Mouse (Mus musculus) ES-E14 (cell line): ENCODE data around the gene Cpeb4. TPM values are rescaled to one million over a fixed set of nuclear protein-coding genes. Genes with fewer than 3 reads are reported as not detected.
A peak's percentile ranks its signal among the peaks of the same experiment; 100 is the strongest.

ENCODE experiments used
- DNase-seq: peaks from one replicate; pipeline ENCODE4 v3.0.0-alpha.2; 2013; ENCODE audit warnings: low read depth, low spot score
- H3K27ac ChIP-seq: 2 replicates; pipeline ENCODE4 v1.5.1; 2012; ENCODE audit warnings: low read depth, mild to moderate bottlenecking, low read length, moderate library complexity, mixed read lengths; ENCODE audit not compliant: poor library complexity, insufficient read depth, severe bottlenecking
- H3K36me3 ChIP-seq: 2 replicates; pipeline ENCODE4 v1.6.1; 2012; ENCODE audit warnings: mild to moderate bottlenecking, low read length, moderate library complexity, mixed read lengths; ENCODE audit not compliant: control insufficient read depth, poor library complexity, insufficient read depth, severe bottlenecking
- H3K4me1 ChIP-seq, 2 experiments: fragments of 150-350 bp in 1 of 2; sonication (generic) in 1 of 2; 2 replicates each; pipeline ENCODE4 v1.6.1; 2012; ENCODE audit warnings: low read length in 2 of 2, mild to moderate bottlenecking in 1 of 2, mixed read lengths in 1 of 2; ENCODE audit not compliant: control insufficient read depth in 2 of 2, insufficient read depth in 2 of 2, poor library complexity in 1 of 2
- H3K4me3 ChIP-seq, 2 experiments: fragments of 150-350 bp in 1 of 2; sonication (generic) in 1 of 2; 2 replicates each; pipeline ENCODE4 v1.5.1; 2012; ENCODE audit warnings: low read length in 2 of 2, low read depth in 1 of 2, mild to moderate bottlenecking in 1 of 2, mixed read lengths in 1 of 2; ENCODE audit not compliant: insufficient read depth in 1 of 2, poor library complexity in 1 of 2, severe bottlenecking in 1 of 2
- H3K9ac ChIP-seq: 2 replicates; pipeline ENCODE4 v1.6.1; 2012; ENCODE audit warnings: low read depth, mild to moderate bottlenecking, low read length, mixed read lengths; ENCODE audit not compliant: poor library complexity, insufficient read depth, severe bottlenecking
- H3K9me3 ChIP-seq: fragments of 150-350 bp; sonication (generic); 2 replicates; pipeline ENCODE4 v1.6.1; 2012; ENCODE audit warnings: low read depth, mild to moderate bottlenecking, low read length; ENCODE audit not compliant: control insufficient read depth, insufficient read depth
- CHD2 ChIP-seq: IDR thresholded peaks from 2 replicates; pipeline ENCODE4 v1.6.1; 2014; ENCODE audit warnings: mild to moderate bottlenecking, low read depth, low read length, inconsistent platforms
- HCFC1 ChIP-seq: IDR thresholded peaks from 2 replicates; pipeline ENCODE4 v1.6.1; 2012; ENCODE audit warnings: low read length, inconsistent platforms, borderline replicate concordance; ENCODE audit not compliant: insufficient read depth
- MAFK ChIP-seq: IDR thresholded peaks from 2 replicates; pipeline ENCODE4 v1.6.1; 2014; ENCODE audit warnings: mild to moderate bottlenecking, low read depth, low read length, inconsistent platforms; ENCODE audit not compliant: insufficient read depth
- ZC3H11A ChIP-seq: IDR thresholded peaks from 2 replicates; pipeline ENCODE4 v1.6.1; 2012; ENCODE audit warnings: low read depth, mild to moderate bottlenecking, inconsistent platforms, low read length, borderline replicate concordance
- ZNF384 ChIP-seq: IDR thresholded peaks from 2 replicates; pipeline ENCODE4 v1.6.1; 2012; ENCODE audit warnings: low read depth, low read length, inconsistent platforms
- in situ Hi-C, 2 experiments: fragments of 600-800 bp; cut with MboI; formaldehyde crosslinking; loops; one replicate each; pipeline ENCODE4 v1.15.1; 2025; ENCODE audit warnings: low sequenced_read_pairs in 2 of 2, inconsistent platforms in 1 of 2; ENCODE audit not compliant: unreplicated experiment in 2 of 2
- total RNA-seq: library from RNA; depleted of rRNA; stranded (reverse); fragments of 300-350 nt; gene quantifications from 2 replicates; pipeline ENCODE4 v1.2.3, GENCODE M21; 2012

The Cpeb4 gene
- total RNA-seq, 1 experiment, result 11.5 TPM

DNA sequence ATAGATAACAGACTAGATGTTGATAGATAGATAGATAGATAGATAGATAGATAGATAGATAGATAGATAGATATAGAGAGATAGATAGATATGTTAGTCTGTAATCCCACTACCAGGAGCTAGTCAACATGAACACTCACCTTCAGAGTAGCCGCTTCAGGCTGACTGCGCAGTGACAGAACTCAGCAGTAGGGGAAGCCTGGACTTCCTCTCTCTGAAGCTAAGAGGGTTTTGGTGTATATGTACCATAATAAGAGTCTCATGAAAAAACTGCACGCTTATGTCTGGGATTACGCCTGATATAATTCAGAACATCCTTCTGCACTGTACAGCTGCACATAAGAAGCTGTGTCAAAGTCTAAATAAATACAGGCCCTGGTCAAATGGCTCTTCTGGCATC, 14.5 kb upstream of the Cpeb4 start:
- Histone ChIP-seq H3K4me3 (no peak overlapping the region), H3K36me3 (no peaks in the 10 kb centered on the region), H3K9ac (no peak overlapping the region), H3K27ac (no peak overlapping the region), H3K9me3 (no peaks in the 10 kb centered on the region), H3K4me1 (no peaks in the 10 kb centered on the region)
- no peak for DNase-seq
- no peak for TF ChIP-seq ZC3H11A
- no peak for TF ChIP-seq MAFK
- TF ChIP-seq CHD2, result no peak
- no peak for TF ChIP-seq HCFC1
- no peak for TF ChIP-seq ZNF384
- in situ Hi-C loops, result no loop called here

DNA sequence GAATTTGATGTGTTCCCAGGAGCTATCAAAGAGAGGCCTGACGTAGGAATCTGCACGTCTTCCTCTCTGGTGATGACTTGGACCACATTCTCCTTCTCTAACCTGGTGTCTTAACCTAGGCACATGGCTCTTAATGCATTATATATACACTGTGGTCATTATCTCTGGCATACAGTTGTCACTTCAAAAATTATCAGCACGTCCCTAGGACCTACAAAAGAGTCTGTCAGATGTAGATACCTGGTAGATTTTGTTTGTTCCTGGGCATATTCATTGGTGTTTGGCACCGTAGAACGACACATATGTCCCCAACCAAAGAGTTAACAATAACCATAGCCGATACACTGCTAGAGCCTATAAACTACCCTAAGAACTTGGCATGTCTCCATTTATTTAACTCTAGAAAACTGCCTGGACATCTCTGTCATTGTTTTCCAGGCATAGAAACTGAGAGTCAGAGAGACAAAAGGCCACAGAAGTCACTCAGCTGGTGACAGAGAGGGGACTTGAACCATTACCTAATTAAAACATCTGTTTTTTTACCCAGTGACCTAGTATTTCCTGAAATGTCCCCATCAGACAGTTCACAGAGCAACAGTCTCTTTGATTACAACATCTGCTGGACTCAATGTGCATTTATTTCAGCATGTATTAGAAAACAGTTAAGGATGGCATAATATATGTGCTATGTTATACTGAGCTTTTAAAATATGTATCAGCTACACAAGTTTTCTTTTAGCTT, 10.7 kb upstream of the Cpeb4 start:
- no peaks in the 10 kb centered on the region for H3K9me3 ChIP-seq

DNA sequence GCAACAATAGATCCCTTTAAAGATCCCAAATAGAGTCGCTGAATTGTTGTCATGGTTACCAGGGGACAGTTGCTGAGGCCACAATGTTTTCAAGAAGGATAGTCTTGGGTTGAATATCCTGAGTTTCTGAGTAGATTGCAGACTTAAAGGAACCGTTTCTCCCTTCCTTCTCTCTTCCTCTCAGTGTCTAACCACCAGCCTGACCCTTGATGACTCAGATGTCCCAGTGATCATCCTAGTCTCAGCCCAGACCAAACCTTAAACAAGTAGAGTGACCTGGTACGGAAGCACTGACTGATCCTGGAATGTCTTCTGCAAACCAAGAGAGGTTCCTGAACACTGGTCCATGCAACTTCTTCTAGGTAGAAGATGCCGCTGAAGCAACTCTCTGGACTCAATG, 4.0 kb upstream of the Cpeb4 start:
- no peak overlapping the region for H3K4me3 ChIP-seq

More for the DNA sequence above, 10.7 kb upstream of the Cpeb4 start:
- no peak overlapping the region for H3K27ac ChIP-seq
- in situ Hi-C loops, result no loop called here
- no peaks in the 10 kb centered on the region for H3K4me1 ChIP-seq
- no peak for DNase-seq
- H3K9ac ChIP-seq, result no peak overlapping the region
- H3K36me3 ChIP-seq, result no peaks in the 10 kb centered on the region
- TF ChIP-seq CHD2 (no peak), ZC3H11A (no peak), MAFK (no peak), HCFC1 (no peak), ZNF384 (no peak)
- H3K4me3 ChIP-seq, result no peak overlapping the region

DNA sequence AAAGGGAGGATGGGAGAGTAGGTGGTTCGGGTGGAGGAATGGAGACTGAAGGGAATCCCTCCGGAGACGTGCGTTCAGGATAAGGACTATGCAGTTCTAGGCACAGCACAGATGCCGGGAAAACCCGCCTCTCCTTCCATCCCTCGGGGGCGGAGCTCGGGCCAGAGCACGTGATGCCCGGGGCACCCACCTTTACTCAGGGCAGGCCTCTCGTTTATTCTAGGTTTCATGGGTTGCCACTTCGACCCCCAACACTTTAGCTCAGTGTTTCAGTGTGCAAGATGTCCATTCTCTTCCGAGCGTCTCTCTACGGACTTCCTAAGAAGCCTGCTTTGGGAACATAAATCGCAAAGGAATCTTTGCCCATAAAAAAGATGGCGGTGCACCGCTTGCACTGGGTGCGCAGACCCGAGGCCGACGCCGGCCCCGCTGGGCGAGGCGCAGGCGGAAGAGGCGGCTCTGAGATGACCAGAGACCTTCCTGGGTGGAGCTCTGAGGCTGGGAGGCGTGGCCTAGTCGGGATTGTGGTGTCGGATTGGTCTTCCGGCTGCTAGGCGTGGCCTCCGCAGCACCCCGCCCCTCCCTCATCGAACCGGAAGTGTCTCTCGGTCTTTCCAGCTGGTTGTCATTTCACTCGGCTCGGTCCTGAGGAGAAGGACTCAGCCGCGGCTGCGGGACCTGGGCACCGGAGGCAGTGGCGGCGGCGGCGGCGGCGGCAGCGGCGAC, 1.6 kb upstream of the Cpeb4 start:
- H3K9ac ChIP-seq, result peak overlapping the region; percentile 83
- no peaks in the 10 kb centered on the region for H3K36me3 ChIP-seq
- peak overlapping the region; percentile 82 for H3K27ac ChIP-seq
- in situ Hi-C loops, result no loop called here
- DNase-seq, result peak; percentile 99
- H3K4me1 ChIP-seq, result no peaks in the 10 kb centered on the region
- peak overlapping the region; percentile 85 to 97 for H3K4me3 ChIP-seq
- no peaks in the 10 kb centered on the region for H3K9me3 ChIP-seq
- TF ChIP-seq ZC3H11A, result no peak
- peak; percentile 85 for TF ChIP-seq HCFC1
- no peak for TF ChIP-seq CHD2

More for the DNA sequence above, 4.0 kb upstream of the Cpeb4 start:
- no peak for TF ChIP-seq HCFC1
- no peak for TF ChIP-seq ZNF384
- TF ChIP-seq MAFK, result no peak
- no peak for TF ChIP-seq CHD2
- no peak for TF ChIP-seq ZC3H11A
- DNase-seq, result no peak
- no peak overlapping the region for H3K27ac ChIP-seq
- H3K9me3 ChIP-seq, result no peaks in the 10 kb centered on the region
- in situ Hi-C loops, result no loop called here
- H3K4me1 ChIP-seq, result no peaks in the 10 kb centered on the region
- H3K36me3 ChIP-seq, result no peaks in the 10 kb centered on the region
- no peak overlapping the region for H3K9ac ChIP-seq

DNA sequence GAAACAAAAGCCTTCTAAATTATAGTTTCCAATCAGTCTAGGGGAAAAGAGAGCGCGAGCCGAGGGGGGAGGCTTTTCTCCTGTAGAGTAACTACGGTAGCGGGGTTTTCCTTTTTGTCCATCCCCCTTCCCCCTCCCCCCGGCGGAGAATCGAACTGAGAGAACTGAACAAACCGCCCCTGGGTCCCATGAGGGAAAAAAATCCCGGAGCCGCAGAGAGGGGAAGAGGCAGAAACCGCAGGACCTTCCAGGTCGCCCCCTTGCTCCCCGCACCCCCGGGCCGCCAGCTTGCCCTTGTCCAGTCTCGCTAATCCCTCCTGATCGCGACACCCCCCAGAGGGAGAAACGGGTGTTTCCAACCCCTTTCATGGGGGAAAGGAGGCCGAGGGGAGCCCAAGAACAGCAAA, 873 bp upstream of the Cpeb4 start:
- H3K36me3 ChIP-seq, result no peaks in the 10 kb centered on the region
- H3K9ac ChIP-seq, result peak overlapping the region; percentile 78
- TF ChIP-seq CHD2 (no peak), HCFC1 (no peak), ZNF384 (no peak), MAFK (no peak), ZC3H11A (no peak)
- H3K9me3 ChIP-seq, result no peaks in the 10 kb centered on the region
- H3K4me1 ChIP-seq, result no peaks in the 10 kb centered on the region
- peak overlapping the region; percentile 85 to 97 for H3K4me3 ChIP-seq
- peak; percentile 13 for DNase-seq
- no peak overlapping the region for H3K27ac ChIP-seq
- in situ Hi-C loops, result no loop called here
